Mouse (Mus musculus): ENCODE measurements around the gene Slc25a30. TPM values are rescaled to one million over a fixed set of nuclear protein-coding genes. Genes with fewer than 3 reads are reported as not detected.

Slc25a30 gene
- polyA plus RNA-seq, 1 experiment, result 6.7 TPM

- WGBS, result 69% methylated on average over 5 of the region's 5 CpGs
- TF ChIP-seq CTCF (IDR thresholded peaks at IDR 0.05; ENCODE audit: control insufficient read depth, insufficient read depth, low read length) (no peak), POLR2A (IDR thresholded peaks at IDR 0.05; ENCODE audit: borderline replicate concordance, control insufficient read depth, low read depth, low read length) (no peak)
- H3K4me1 ChIP-seq (ENCODE audit: control insufficient read depth, insufficient read depth, low read length), result no peaks in the 10 kb centered on the region
- H3K4me3 ChIP-seq (replicated peaks; ENCODE audit: control insufficient read depth, low read depth, low read length), result no peak overlapping the region
- H3K27ac ChIP-seq (ENCODE audit: control insufficient read depth, insufficient read depth, low read depth, low read length, poor library complexity), result no peak overlapping the region
Measured at GRCm38 (mm10) chr14:75797769-75798386, 11.0 kb upstream of the Slc25a30 start.

DNA sequence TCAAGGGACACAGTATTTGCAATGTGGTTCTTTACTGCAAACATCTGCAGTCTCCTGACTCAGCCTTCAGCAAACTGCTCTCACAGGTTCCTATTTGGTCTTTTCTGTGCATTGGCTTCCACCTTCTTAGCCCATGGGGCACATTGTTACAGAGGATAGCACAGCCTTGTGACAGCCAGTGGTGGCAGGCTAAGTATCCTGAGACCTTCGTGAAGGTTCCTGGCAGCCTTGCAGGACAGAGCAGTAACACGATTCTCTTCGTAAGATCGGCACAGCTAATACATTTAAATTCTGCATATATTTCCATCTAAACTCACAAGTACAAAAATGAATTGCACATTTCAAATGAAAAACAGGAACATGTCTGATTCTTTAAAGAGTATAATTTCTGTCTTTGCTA is 9.1 kb upstream of the Slc25a30 start:
- no peak overlapping the region for H3K4me3 ChIP-seq (replicated peaks; ENCODE audit: control insufficient read depth, low read depth, low read length)
- H3K4me1 ChIP-seq (ENCODE audit: control insufficient read depth, insufficient read depth, low read length), result no peaks in the 10 kb centered on the region
- WGBS, result 85% methylated on average over 4 of the region's 4 CpGs
- H3K27ac ChIP-seq (ENCODE audit: control insufficient read depth, insufficient read depth, low read depth, low read length, poor library complexity), result no peak overlapping the region
- no peak for TF ChIP-seq POLR2A (IDR thresholded peaks at IDR 0.05; ENCODE audit: borderline replicate concordance, control insufficient read depth, low read depth, low read length)
- TF ChIP-seq CTCF (IDR thresholded peaks at IDR 0.05; ENCODE audit: control insufficient read depth, insufficient read depth, low read length), result no peak

DNA sequence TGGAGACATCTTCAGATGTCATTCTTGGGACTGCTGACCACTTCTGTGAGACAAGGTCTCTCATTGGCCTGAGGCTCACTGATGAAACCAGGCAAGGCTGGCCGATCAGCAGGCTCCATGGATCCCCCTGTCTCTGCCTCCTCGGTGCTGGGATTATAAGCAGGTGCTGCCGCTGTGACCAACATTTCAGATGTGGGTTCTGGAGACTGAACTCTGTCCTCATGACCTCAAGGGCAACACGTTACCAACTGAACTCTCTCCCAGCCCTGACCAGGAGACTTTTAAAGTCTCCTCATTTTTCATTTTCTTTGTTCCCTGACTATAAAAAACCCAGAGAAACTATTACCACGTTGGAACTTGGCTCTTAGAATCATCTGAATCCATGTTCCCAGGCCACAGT is 7.9 kb upstream of the Slc25a30 start:
- Histone ChIP-seq H3K27ac (ENCODE audit: control insufficient read depth, insufficient read depth, low read depth, low read length, poor library complexity) (no peak overlapping the region), H3K4me1 (ENCODE audit: control insufficient read depth, insufficient read depth, low read length) (no peaks in the 10 kb centered on the region), H3K4me3 (replicated peaks; ENCODE audit: control insufficient read depth, low read depth, low read length) (no peak overlapping the region)
- no peak for TF ChIP-seq POLR2A (IDR thresholded peaks at IDR 0.05; ENCODE audit: borderline replicate concordance, control insufficient read depth, low read depth, low read length)
- no peak for TF ChIP-seq CTCF (IDR thresholded peaks at IDR 0.05; ENCODE audit: control insufficient read depth, insufficient read depth, low read length)
- WGBS, result 70% methylated on average over 5 of the region's 5 CpGs

DNA sequence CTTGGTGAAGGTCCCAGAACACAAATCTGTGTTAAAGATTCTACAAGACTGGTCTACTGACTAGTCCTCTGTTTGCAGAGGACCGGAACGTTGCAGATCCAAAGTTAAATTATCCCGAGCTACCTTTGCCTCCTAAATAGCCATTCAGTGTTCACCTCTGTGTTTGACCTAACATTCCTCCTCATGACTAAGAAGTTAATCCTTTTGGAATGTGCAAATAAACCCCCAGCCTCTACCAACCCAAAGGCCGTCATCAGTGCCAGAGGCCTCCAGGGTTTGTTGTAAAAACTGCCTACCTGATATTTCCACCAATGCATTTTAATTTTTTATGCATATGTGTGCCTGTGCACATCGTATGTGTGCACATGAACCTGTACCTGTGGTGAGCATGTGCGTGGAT is 7.5 kb upstream of the Slc25a30 start:
- H3K27ac ChIP-seq (ENCODE audit: control insufficient read depth, insufficient read depth, low read depth, low read length, poor library complexity), result no peak overlapping the region
- H3K4me1 ChIP-seq (ENCODE audit: control insufficient read depth, insufficient read depth, low read length), result no peaks in the 10 kb centered on the region
- WGBS, result 87% methylated on average over 6 of the region's 6 CpGs
- TF ChIP-seq POLR2A (IDR thresholded peaks at IDR 0.05; ENCODE audit: borderline replicate concordance, control insufficient read depth, low read depth, low read length) (no peak), CTCF (IDR thresholded peaks at IDR 0.05; ENCODE audit: control insufficient read depth, insufficient read depth, low read length) (no peak)
- H3K4me3 ChIP-seq (replicated peaks; ENCODE audit: control insufficient read depth, low read depth, low read length), result no peak overlapping the region

GRCm38 (mm10) chr14:75793110-75793509 is 6.3 kb upstream of the Slc25a30 start:
- Histone ChIP-seq H3K27ac (ENCODE audit: control insufficient read depth, insufficient read depth, low read depth, low read length, poor library complexity) (no peak overlapping the region), H3K4me1 (ENCODE audit: control insufficient read depth, insufficient read depth, low read length) (no peaks in the 10 kb centered on the region), H3K4me3 (replicated peaks; ENCODE audit: control insufficient read depth, low read depth, low read length) (no peak overlapping the region)
- TF ChIP-seq CTCF (IDR thresholded peaks at IDR 0.05; ENCODE audit: control insufficient read depth, insufficient read depth, low read length) (no peak), POLR2A (IDR thresholded peaks at IDR 0.05; ENCODE audit: borderline replicate concordance, control insufficient read depth, low read depth, low read length) (no peak)
- WGBS, result 86% methylated on average over 4 of the region's 4 CpGs

- Histone ChIP-seq H3K27ac (ENCODE audit: control insufficient read depth, insufficient read depth, low read depth, low read length, poor library complexity) (no peak overlapping the region), H3K4me3 (replicated peaks; ENCODE audit: control insufficient read depth, low read depth, low read length) (no peak overlapping the region), H3K4me1 (ENCODE audit: control insufficient read depth, insufficient read depth, low read length) (no peaks in the 10 kb centered on the region)
- WGBS, result 82% methylated on average over 3 of the region's 3 CpGs
- TF ChIP-seq CTCF (IDR thresholded peaks at IDR 0.05; ENCODE audit: control insufficient read depth, insufficient read depth, low read length) (no peak), POLR2A (IDR thresholded peaks at IDR 0.05; ENCODE audit: borderline replicate concordance, control insufficient read depth, low read depth, low read length) (no peak)
Measured at GRCm38 (mm10) chr14:75791372-75791771, 4.5 kb upstream of the Slc25a30 start.

- TF ChIP-seq POLR2A (IDR thresholded peaks at IDR 0.05; ENCODE audit: borderline replicate concordance, control insufficient read depth, low read depth, low read length) (no peak), CTCF (IDR thresholded peaks at IDR 0.05; ENCODE audit: control insufficient read depth, insufficient read depth, low read length) (no peak)
- H3K4me1 ChIP-seq (ENCODE audit: control insufficient read depth, insufficient read depth, low read length), result no peaks in the 10 kb centered on the region
- H3K4me3 ChIP-seq (replicated peaks; ENCODE audit: control insufficient read depth, low read depth, low read length), result no peak overlapping the region
- H3K27ac ChIP-seq (ENCODE audit: control insufficient read depth, insufficient read depth, low read depth, low read length, poor library complexity), result no peak overlapping the region
- WGBS, result 44% methylated on average over 3 of the region's 3 CpGs
Measured at GRCm38 (mm10) chr14:75790411-75790996, 3.7 kb upstream of the Slc25a30 start.

- TF ChIP-seq CTCF (IDR thresholded peaks at IDR 0.05; ENCODE audit: control insufficient read depth, insufficient read depth, low read length) (no peak), POLR2A (IDR thresholded peaks at IDR 0.05; ENCODE audit: borderline replicate concordance, control insufficient read depth, low read depth, low read length) (no peak)
- Histone ChIP-seq H3K4me1 (ENCODE audit: control insufficient read depth, insufficient read depth, low read length) (no peaks in the 10 kb centered on the region), H3K4me3 (replicated peaks; ENCODE audit: control insufficient read depth, low read depth, low read length) (no peak overlapping the region), H3K27ac (ENCODE audit: control insufficient read depth, insufficient read depth, low read depth, low read length, poor library complexity) (no peak overlapping the region)
- WGBS, result 78% methylated on average over 6 of the region's 6 CpGs
Measured at GRCm38 (mm10) chr14:75789291-75789690, 2.5 kb upstream of the Slc25a30 start.
